Mouse (Mus musculus) bone marrow, adult 2 months (tissue): Measurements from ENCODE around the gene Olfml2a. TPM values are rescaled to one million over a fixed set of nuclear protein-coding genes. Genes with fewer than 3 reads are reported as not detected.

ENCODE experiments used
- H3K27ac ChIP-seq: fragments of 200-500 bp; 2 replicates; pipeline ENCODE4 v1.5.1; 2012; ENCODE audit warnings: low read depth, mild to moderate bottlenecking, control low read depth, inconsistent platforms, low read length; ENCODE audit not compliant: control insufficient read depth, poor library complexity, insufficient read depth
- H3K4me1 ChIP-seq: fragments of 200-500 bp; 2 replicates; pipeline ENCODE4 v1.6.1; 2011; ENCODE audit warnings: low read length; ENCODE audit not compliant: control insufficient read depth, insufficient read depth
- H3K4me3 ChIP-seq: fragments of 200-500 bp; replicated peaks from 2 replicates; pipeline ENCODE3; 2011; ENCODE audit warnings: mild to moderate bottlenecking, low read depth, low read length, control low read depth; ENCODE audit not compliant: control insufficient read depth
- CTCF ChIP-seq: fragments of 200-500 bp; IDR thresholded peaks from 2 replicates; pipeline ENCODE4 v1.5.1; 2011; ENCODE audit warnings: low read length, control low read depth; ENCODE audit not compliant: control insufficient read depth, insufficient read depth
- POLR2A ChIP-seq: fragments of 200-500 bp; IDR thresholded peaks from 2 replicates; pipeline ENCODE4 v1.6.1; 2011; ENCODE audit warnings: low read depth, mild to moderate bottlenecking, control low read depth, low read length, borderline replicate concordance; ENCODE audit not compliant: control insufficient read depth
- WGBS: fragments of 180-500 bp; shearing (Covaris S2); methylation state at CpG from one replicate; pipeline ENCODE4 v1.1.7; 2018; 5-methylcytosine and 5-hydroxymethylcytosine counted together
- polyA plus RNA-seq: library from polyadenylated mRNA; stranded (reverse); fragments of >200 nt; gene quantifications from 2 replicates; pipeline ENCODE4 v1.2.4, GENCODE M21; 2011; ENCODE audit warnings: low replicate concordance; ENCODE audit not compliant: missing spikeins, insufficient read depth, insufficient read length

Gene Olfml2a
- polyA plus RNA-seq, 1 experiment: 1.9 TPM

GRCm38 (mm10) chr2:38921374-38921773, 10.4 kb upstream of the Olfml2a start:
- Histone ChIP-seq H3K27ac (no peak overlapping the region), H3K4me1 (no peaks in the 10 kb centered on the region; the same call in 1 of the 2 replicates), H3K4me3 (no peak overlapping the region)
- 33% methylated on average over 1 of the region's 1 CpGs for WGBS
- no peak for TF ChIP-seq CTCF
- no peak for TF ChIP-seq POLR2A

- TF ChIP-seq CTCF (no peak), POLR2A (no peak)
- no peaks in the 10 kb centered on the region; the same call in 1 of the 2 replicates for H3K4me1 ChIP-seq
- 62% methylated on average over 3 of the region's 3 CpGs for WGBS
- H3K4me3 ChIP-seq: no peak overlapping the region
- H3K27ac ChIP-seq: no peak overlapping the region
Observed at GRCm38 (mm10) chr2:38923471-38923870, 8.3 kb upstream of the Olfml2a start.

GRCm38 (mm10) chr2:38923911-38924310, 7.9 kb upstream of the Olfml2a start:
- Histone ChIP-seq H3K4me1 (no peaks in the 10 kb centered on the region; the same call in 1 of the 2 replicates), H3K27ac (no peak overlapping the region), H3K4me3 (no peak overlapping the region)
- 75% methylated on average over 2 of the region's 2 CpGs for WGBS
- no peak for TF ChIP-seq CTCF
- TF ChIP-seq POLR2A: no peak

- no peaks in the 10 kb centered on the region; the same call in 1 of the 2 replicates for H3K4me1 ChIP-seq
- whole genome bisulfite sequencing: 43% methylated on average over 10 of the region's 10 CpGs
- TF ChIP-seq POLR2A (no peak), CTCF (no peak)
- H3K4me3 ChIP-seq: no peak overlapping the region
- H3K27ac ChIP-seq: no peak overlapping the region
Observed at GRCm38 (mm10) chr2:38924571-38924970, 7.2 kb upstream of the Olfml2a start.

- under 1% methylated on average over 51 of the region's 51 CpGs for WGBS
- no peaks in the 10 kb centered on the region; the same call in 1 of the 2 replicates for H3K4me1 ChIP-seq
- peak overlapping the region; percentile 88 for H3K4me3 ChIP-seq
- no peak for TF ChIP-seq CTCF
- no peak for TF ChIP-seq POLR2A
- no peak overlapping the region for H3K27ac ChIP-seq
Observed at GRCm38 (mm10) chr2:38925171-38926080, 6.4 kb upstream of the Olfml2a start.

GRCm38 (mm10) chr2:38926145-38926891, 5.5 kb upstream of the Olfml2a start:
- Histone ChIP-seq H3K4me1 (no peaks in the 10 kb centered on the region; the same call in 1 of the 2 replicates), H3K4me3 (peak overlapping the region; percentile 88), H3K27ac (no peak overlapping the region)
- under 1% methylated on average over 53 of the region's 53 CpGs for WGBS
- TF ChIP-seq POLR2A (peak; percentile 17; the same call in 1 of the 2 replicates), CTCF (no peak)

GRCm38 (mm10) chr2:38927115-38927979, 4.4 kb upstream of the Olfml2a start, which contains the start of gene Nr6a1:
Gene Nr6a1, minus strand, starts transcription at chr2:38927688.
- H3K4me1 ChIP-seq: no peaks in the 10 kb centered on the region; the same call in 1 of the 2 replicates
- 8% methylated on average over 15 of the region's 19 CpGs for WGBS
- H3K4me3 ChIP-seq: peak within 1 kb of the TSS; percentile 45
- no peak within 1 kb of the TSS for H3K27ac ChIP-seq
- no peak for TF ChIP-seq POLR2A
- peak; percentile 78 for TF ChIP-seq CTCF

GRCm38 (mm10) chr2:38930269-38930668, 1.5 kb upstream of the Olfml2a start:
- Histone ChIP-seq H3K27ac (no peak overlapping the region), H3K4me3 (no peak overlapping the region), H3K4me1 (no peaks in the 10 kb centered on the region; the same call in 1 of the 2 replicates)
- WGBS: 86% methylated on average over 2 of the region's 2 CpGs
- TF ChIP-seq CTCF (no peak), POLR2A (no peak)
